Mouse (Mus musculus): ENCODE results near the gene Sag.

Gene Sag

GRCm38 (mm10) chr1:87853601-87854361 lies 50.3 kb downstream of the Sag start:
- DNase-seq (ENCODE audit: low spot score in 2 of 2): peak in 1 of 2 experiments; percentile 46

GRCm38 (mm10) chr1:87854411-87854810 lies 50.9 kb downstream of the Sag start:
- DNase-seq (ENCODE audit: low spot score in 2 of 2): no peak

- peak; percentile 54 for DNase-seq (ENCODE audit: low spot score in 2 of 2)
Observed at GRCm38 (mm10) chr1:87854851-87855251, 51.4 kb downstream of the Sag start.

- no peak for DNase-seq (ENCODE audit: low spot score in 2 of 2)
Observed at GRCm38 (mm10) chr1:87855522-87855921, 52.0 kb downstream of the Sag start.

- no peak for DNase-seq (ENCODE audit: low spot score in 2 of 2)
Observed at GRCm38 (mm10) chr1:87856823-87857222, 53.3 kb downstream of the Sag start.

GRCm38 (mm10) chr1:87858031-87858430 lies 54.6 kb downstream of the Sag start:
- DNase-seq (ENCODE audit: low spot score in 2 of 2): no peak

- no peak for DNase-seq (ENCODE audit: low spot score in 2 of 2)
Observed at GRCm38 (mm10) chr1:87858529-87858928, 55.0 kb downstream of the Sag start.

GRCm38 (mm10) chr1:87863602-87864001 lies 60.1 kb downstream of the Sag start:
- DNase-seq (ENCODE audit: low spot score in 2 of 2): no peak

GRCm38 (mm10) chr1:87864889-87865288 lies 61.4 kb downstream of the Sag start:
- no peak for DNase-seq (ENCODE audit: low spot score in 2 of 2)

GRCm38 (mm10) chr1:87866672-87867071 lies 63.2 kb downstream of the Sag start:
- peak in 1 of 2 experiments; percentile 43 for DNase-seq (ENCODE audit: low spot score in 2 of 2)

- DNase-seq (ENCODE audit: low spot score in 2 of 2): no peak
Observed at GRCm38 (mm10) chr1:87871546-87871945, 68.1 kb downstream of the Sag start.

GRCm38 (mm10) chr1:87873081-87873480 lies 69.6 kb downstream of the Sag start:
- no peak for DNase-seq (ENCODE audit: low spot score in 2 of 2)

- no peak for DNase-seq (ENCODE audit: low spot score in 2 of 2)
Observed at GRCm38 (mm10) chr1:87876065-87876464, 72.6 kb downstream of the Sag start.

GRCm38 (mm10) chr1:87877552-87878283 lies 74.2 kb downstream of the Sag start:
- no peak for DNase-seq (ENCODE audit: low spot score in 2 of 2)

GRCm38 (mm10) chr1:87879034-87879433 lies 75.6 kb downstream of the Sag start:
- DNase-seq (ENCODE audit: low spot score in 2 of 2): no peak

GRCm38 (mm10) chr1:87879494-87880325 lies 76.2 kb downstream of the Sag start:
- DNase-seq (ENCODE audit: low spot score in 2 of 2): no peak

GRCm38 (mm10) chr1:87880326-87880627 lies 76.8 kb downstream of the Sag start:
- DNase-seq (ENCODE audit: low spot score in 2 of 2): no peak

GRCm38 (mm10) chr1:87880856-87881255 lies 77.4 kb downstream of the Sag start:
- DNase-seq (ENCODE audit: low spot score in 2 of 2): no peak

- no peak for DNase-seq (ENCODE audit: low spot score in 2 of 2)
Observed at GRCm38 (mm10) chr1:87881726-87882125, 78.2 kb downstream of the Sag start.

- no peak for DNase-seq (ENCODE audit: low spot score in 2 of 2)
Observed at GRCm38 (mm10) chr1:87882554-87882953, 79.1 kb downstream of the Sag start.

GRCm38 (mm10) chr1:87890960-87891359 lies 87.5 kb downstream of the Sag start:
- peak in 1 of 2 experiments; percentile 29 for DNase-seq (ENCODE audit: low spot score in 2 of 2)

- no peak for DNase-seq (ENCODE audit: low spot score in 2 of 2)
Observed at GRCm38 (mm10) chr1:87891634-87892033, 88.2 kb downstream of the Sag start.
